ENCODE assay signal across 11 mouse cellular contexts in the genomic region with DNA sequence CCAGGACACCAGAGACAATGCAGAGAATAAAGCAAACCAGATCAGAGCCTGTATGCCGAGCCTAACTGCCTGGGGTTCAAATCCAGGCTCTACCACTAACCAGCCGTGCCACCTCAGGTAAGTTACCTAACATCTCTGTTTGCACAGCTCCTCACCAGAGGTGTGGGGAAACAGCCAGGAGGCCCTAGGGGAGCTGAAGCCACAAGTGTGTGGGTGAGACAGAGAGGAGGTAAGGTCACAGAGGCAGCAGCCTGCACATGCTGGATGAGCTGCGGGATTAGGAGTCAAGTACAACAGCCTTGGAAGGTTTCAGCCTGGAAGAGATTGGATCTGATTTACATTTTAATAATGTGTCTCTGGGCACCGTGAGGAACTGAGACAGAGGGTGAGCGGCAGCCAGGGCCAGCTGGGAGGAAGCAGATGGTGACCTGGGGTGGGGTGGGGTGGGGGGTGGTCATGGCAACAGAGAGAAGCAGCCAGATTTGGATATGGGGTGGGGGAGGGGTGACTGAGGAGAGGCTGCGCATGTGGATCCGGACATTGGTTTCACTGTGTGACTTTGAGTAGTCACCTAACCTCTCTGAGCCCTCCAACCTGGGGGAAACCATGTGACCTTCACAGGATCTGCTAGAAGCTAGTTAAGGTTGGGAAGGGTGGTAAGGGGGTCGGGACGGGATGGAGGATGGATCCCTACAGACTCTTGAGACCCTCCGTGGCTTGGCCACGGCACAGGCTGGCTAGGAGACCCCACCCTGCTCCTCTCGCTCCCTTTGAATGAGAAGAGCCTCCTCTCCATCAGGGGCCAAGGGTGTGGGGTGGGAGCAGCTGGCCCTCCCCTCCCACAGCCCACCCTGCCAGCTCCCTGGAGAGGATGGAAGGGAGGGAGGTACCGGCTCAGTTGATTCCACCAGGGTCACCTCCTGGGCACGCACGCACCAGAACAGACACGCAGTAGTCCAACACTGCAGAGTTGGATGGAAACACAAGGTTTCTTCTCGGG. TPM values are rescaled to one million over a fixed set of nuclear protein-coding genes. Genes with fewer than 3 reads are reported as not detected.
DNase-seq lines count a peak whose midpoint lies in the region; ATAC-seq lines count a peak whose summit lies in the region.
"Had no signal": no experiment of that assay in that cellular context is flagged by ENCODE, and none has a peak within 500 bp of the region (broad histone marks: within the 10 kb centered on the region; RNA-seq: fewer than 3 reads in every experiment).

No protein-coding gene starts in this region.

- H3K9me3 ChIP-seq in intestine, embryonic 14.5 days (ENCODE audit: control insufficient read depth, low read length), result no peaks in the 10 kb centered on the region
- no peaks in the 10 kb centered on the region for H3K9me3 ChIP-seq in intestine, embryonic 16.5 days (ENCODE audit: control insufficient read depth, low read length)
- no peaks in the 10 kb centered on the region for H3K9me3 ChIP-seq in hindbrain, embryonic 13.5 days
- no peaks in the 10 kb centered on the region for H3K9me3 ChIP-seq in neural tube, embryonic 13.5 days
- H3K9me3 ChIP-seq: limb, embryonic 13.5 days had no signal

- no peak overlapping the region for H3K4me2 ChIP-seq in intestine, embryonic 14.5 days (ENCODE audit: low read length)
- H3K4me2 ChIP-seq in intestine, embryonic 16.5 days (ENCODE audit: low read depth, low read length), result no peak overlapping the region
- H3K4me2 ChIP-seq in hindbrain, embryonic 13.5 days, result no peak overlapping the region
- no peak overlapping the region for H3K4me2 ChIP-seq in neural tube, embryonic 13.5 days
- H3K4me2 ChIP-seq: limb, embryonic 13.5 days had no signal

- no peaks in the 10 kb centered on the region for H3K36me3 ChIP-seq in intestine, embryonic 14.5 days (ENCODE audit: control insufficient read depth, insufficient read depth, low read length)
- H3K36me3 ChIP-seq in intestine, embryonic 16.5 days (ENCODE audit: control insufficient read depth, insufficient read depth, low read length), result no peaks in the 10 kb centered on the region
- no peaks in the 10 kb centered on the region for H3K36me3 ChIP-seq in hindbrain, embryonic 13.5 days
- H3K36me3 ChIP-seq in neural tube, embryonic 13.5 days, result no peaks in the 10 kb centered on the region
- H3K36me3 ChIP-seq: limb, embryonic 13.5 days had no signal

- H3K9ac ChIP-seq in intestine, embryonic 14.5 days (ENCODE audit: low read length), result no peak overlapping the region
- no peak overlapping the region for H3K9ac ChIP-seq in intestine, embryonic 16.5 days (ENCODE audit: low read depth, low read length)
- H3K9ac ChIP-seq in hindbrain, embryonic 13.5 days, result no peak overlapping the region
- H3K9ac ChIP-seq in neural tube, embryonic 13.5 days, result no peak overlapping the region
- H3K9ac ChIP-seq: limb, embryonic 13.5 days had no signal

- no peak for DNase-seq in intestine, embryonic 14.5 days (ENCODE audit: low spot score)
- peak; percentile 17 for DNase-seq in embryo, embryonic 11.5 days (ENCODE audit: low read depth, low spot score)
- no peak for DNase-seq in urinary bladder, adult 2 months (ENCODE audit: low spot score)
- DNase-seq in frontal cortex, postnatal 25 days (ENCODE audit: low spot score in 2 of 2), result no peak
- no peak for DNase-seq in thymus, postnatal 14 days
- DNase-seq: kidney, adult 18-20 months; lung, postnatal 4 days had no signal

- peaks cover 6% of the 10 kb centered on the region; the same call in 1 of the 2 replicates for H3K27me3 ChIP-seq in intestine, embryonic 14.5 days (replicated peaks; ENCODE audit: control insufficient read depth, insufficient read depth, low read length)
- H3K27me3 ChIP-seq in intestine, embryonic 16.5 days (replicated peaks; ENCODE audit: control insufficient read depth, insufficient read depth, low read length), result no peaks in the 10 kb centered on the region; the same call in 1 of the 2 replicates
- peaks cover 2% of the 10 kb centered on the region; the same call in 1 of the 2 replicates for H3K27me3 ChIP-seq in hindbrain, embryonic 13.5 days
- H3K27me3 ChIP-seq in neural tube, embryonic 13.5 days, result no peaks in the 10 kb centered on the region

- H3K4me1 ChIP-seq in intestine, embryonic 14.5 days (replicated peaks; ENCODE audit: control insufficient read depth, insufficient read depth, low read length), result no peaks in the 10 kb centered on the region
- no peaks in the 10 kb centered on the region for H3K4me1 ChIP-seq in intestine, embryonic 16.5 days (ENCODE audit: control insufficient read depth, insufficient read depth, low read length)
- H3K4me1 ChIP-seq in hindbrain, embryonic 13.5 days (replicated peaks), result peaks cover 75% of the 10 kb centered on the region
- peaks cover 82% of the 10 kb centered on the region for H3K4me1 ChIP-seq in neural tube, embryonic 13.5 days (replicated peaks)

- no peak overlapping the region for H3K4me3 ChIP-seq in intestine, embryonic 14.5 days (ENCODE audit: low read depth, low read length)
- H3K4me3 ChIP-seq in intestine, embryonic 16.5 days (ENCODE audit: low read length), result no peak overlapping the region
- no peak overlapping the region for H3K4me3 ChIP-seq in hindbrain, embryonic 13.5 days
- H3K4me3 ChIP-seq in neural tube, embryonic 13.5 days, result no peak overlapping the region
- H3K4me3 ChIP-seq: limb, embryonic 13.5 days had no signal

- 61% methylated on average over 17 of the region's 17 CpGs for WGBS in intestine, embryonic 14.5 days
- 56% methylated on average over 17 of the region's 17 CpGs for WGBS in intestine, embryonic 16.5 days
- WGBS in hindbrain, embryonic 13.5 days, result 33% methylated on average over 17 of the region's 17 CpGs
- WGBS in neural tube, embryonic 13.5 days, result 35% methylated on average over 17 of the region's 17 CpGs

- no peak for ATAC-seq in intestine, embryonic 14.5 days (replicated peaks; ENCODE audit: low FRiP score, low TSS enrichment, low read depth)
- no peak for ATAC-seq in intestine, embryonic 16.5 days
- ATAC-seq in hindbrain, embryonic 13.5 days (ENCODE audit: low FRiP score), result peak; percentile 45; the same call in 1 of the 2 replicates
- peak; percentile 42; the same call in 1 of the 2 replicates for ATAC-seq in neural tube, embryonic 13.5 days (ENCODE audit: low read depth)

- 0 out of 2 replicates have a peak overlapping the region, but pooled peaks have one; percentile 7 for H3K27ac ChIP-seq in intestine, embryonic 14.5 days (ENCODE audit: low read depth)
- H3K27ac ChIP-seq in intestine, embryonic 16.5 days (ENCODE audit: low read length), result no peak overlapping the region
- H3K27ac ChIP-seq in hindbrain, embryonic 13.5 days, result peak overlapping the region; percentile 78
- peak overlapping the region; percentile 68 for H3K27ac ChIP-seq in neural tube, embryonic 13.5 days (replicated peaks)
- H3K27ac ChIP-seq: limb, embryonic 13.5 days had no signal

RNA-seq across cellular contexts. Expression of gene Igsf21, which starts 27.4 kb away (rescaled TPM):
- 1.9 and 2.2 TPM in 2 replicates for polyA plus RNA-seq in intestine, embryonic 14.5 days (2014; fragmentation: Nextera tagmentation; extraction: Ambion mirVana)
- 1.2 and 1.5 TPM in 2 replicates for polyA plus RNA-seq in intestine, embryonic 16.5 days (2015; fragmentation: Nextera tagmentation; extraction: Ambion mirVana)
- polyA plus RNA-seq in hindbrain, embryonic 13.5 days (2015; fragmentation: Nextera tagmentation; extraction: Ambion mirVana), result 45.4 and 46.4 TPM in 2 replicates
- polyA plus RNA-seq in neural tube, embryonic 13.5 days (2015; fragmentation: Nextera tagmentation; extraction: Ambion mirVana), result 53.1 and 55.7 TPM in 2 replicates
- 0.26 and 0.65 TPM in 2 replicates for polyA plus RNA-seq in urinary bladder, adult 2 months (2012; rRNA removed)

Comparison
In these comparisons a context has a peak if more than half of its experiments do, and no peak if none do; other contexts are left out.
1. ATAC-seq: peak in hindbrain, embryonic 13.5 days (single experiment) and neural tube, embryonic 13.5 days (single experiment); none in intestine, embryonic 14.5 days (single experiment) and intestine, embryonic 16.5 days (single experiment).
2. RNA of gene Igsf21, which starts 27.4 kb away (polyA plus RNA-seq): 53.1 to 55.7 TPM in neural tube, embryonic 13.5 days and 45.4 to 46.4 TPM in hindbrain, embryonic 13.5 days; 1.9 to 2.2 TPM in intestine, embryonic 14.5 days, 1.2 to 1.5 TPM in intestine, embryonic 16.5 days and 0.26 to 0.65 TPM in urinary bladder, adult 2 months; every median in the first group is over 10 times any median in the second.